Mouse (Mus musculus): ENCODE data around the gene Mks1. TPM values are rescaled to one million over a fixed set of nuclear protein-coding genes. Genes with fewer than 3 reads are reported as not detected.

Gene Mks1
- polyA plus RNA-seq, 1 experiment from 2014 or later, result 21.3 TPM

- WGBS, result 45% methylated on average over 5 of the region's 5 CpGs
- peaks cover 16% of the 10 kb centered on the region for H3K4me1 ChIP-seq
- no peak for ATAC-seq (ENCODE audit: low FRiP score, low read depth)
Measured at GRCm38 (mm10) chr11:87883493-87883892, 30.5 kb downstream of the Mks1 start.

GRCm38 (mm10) chr11:87884856-87885255 lies 31.8 kb downstream of the Mks1 start:
- Histone ChIP-seq H3K4me1 (peaks cover 6% of the 10 kb centered on the region), H3K4me2 (replicated peaks) (no peak overlapping the region), H3K27ac (no peak overlapping the region), H3K4me3 (no peak overlapping the region), H3K9me3 (no peaks in the 10 kb centered on the region), H3K9ac (no peak overlapping the region), H3K36me3 (no peaks in the 10 kb centered on the region), H3K27me3 (no peaks in the 10 kb centered on the region)
- WGBS, result 71% methylated on average over 5 of the region's 5 CpGs
- no peak for ATAC-seq (ENCODE audit: low FRiP score, low read depth)

More at GRCm38 (mm10) chr11:87883493-87883892, 30.5 kb downstream of the Mks1 start:
- no peak overlapping the region for H3K27ac ChIP-seq
- H3K36me3 ChIP-seq, result no peaks in the 10 kb centered on the region
- no peak overlapping the region for H3K4me2 ChIP-seq (replicated peaks)
- no peaks in the 10 kb centered on the region for H3K27me3 ChIP-seq
- H3K4me3 ChIP-seq, result no peak overlapping the region
- no peak overlapping the region for H3K9ac ChIP-seq
- no peaks in the 10 kb centered on the region for H3K9me3 ChIP-seq

DNA sequence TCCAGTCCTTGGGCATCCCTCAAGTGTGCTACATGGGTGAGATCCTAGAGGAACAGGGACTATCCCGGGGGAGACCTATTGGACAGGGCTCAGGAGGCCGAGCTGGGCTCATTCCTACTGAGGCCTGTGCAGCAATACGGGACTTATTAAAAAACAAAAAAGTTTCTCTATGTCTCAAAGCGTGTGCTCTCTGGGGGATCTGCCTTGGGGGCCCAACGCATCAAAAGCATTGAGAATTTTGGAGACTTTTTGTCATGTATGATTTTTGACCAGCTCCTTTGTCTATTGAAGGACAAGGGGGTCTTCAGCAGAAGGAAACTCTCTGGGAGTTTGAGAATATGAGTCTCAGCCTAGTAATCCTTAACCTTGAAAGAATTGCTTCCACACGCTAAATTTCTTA lies 39.2 kb downstream of the Mks1 start, which contains the start of gene Olfr462:
Gene Olfr462 (minus strand): TSS at position 101 of the 400 bp plus-strand sequence.
- no peak for ATAC-seq (ENCODE audit: low FRiP score, low read depth)
- Histone ChIP-seq H3K27ac (no peak within 1 kb of the TSS), H3K4me1 (no peaks in the 10 kb centered on the region), H3K9ac (no peak within 1 kb of the TSS), H3K4me2 (replicated peaks) (no peak within 1 kb of the TSS), H3K9me3 (no peaks in the 10 kb centered on the region), H3K36me3 (no peaks in the 10 kb centered on the region), H3K4me3 (no peak within 1 kb of the TSS), H3K27me3 (no peaks in the 10 kb centered on the region)
- 88% methylated on average over 6 of the region's 6 CpGs for WGBS

DNA sequence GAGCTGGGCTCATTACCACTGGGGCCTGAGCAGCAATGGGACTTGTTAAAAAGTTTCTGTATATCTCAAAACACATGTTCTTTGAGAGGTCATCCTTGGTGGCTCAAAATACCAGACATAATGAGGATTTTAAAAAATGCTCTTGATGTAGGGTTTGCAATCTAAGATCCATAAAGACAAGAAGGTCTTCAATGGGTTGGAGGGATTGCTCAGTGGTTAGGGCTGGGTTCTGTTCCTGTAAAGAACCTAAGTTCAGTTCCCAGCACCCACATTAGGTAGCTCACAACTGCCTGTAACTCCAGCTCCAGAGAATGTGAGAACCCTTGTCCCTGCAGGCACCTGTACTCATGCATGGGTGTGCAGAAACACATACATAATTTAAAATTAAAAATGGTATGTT lies 44.3 kb downstream of the Mks1 start, which contains the start of gene Olfr463:
Gene Olfr463 (minus strand): TSS at position 101 of the 400 bp plus-strand sequence.
- H3K27ac ChIP-seq, result no peak within 1 kb of the TSS
- no peak within 1 kb of the TSS for H3K4me2 ChIP-seq (replicated peaks)
- H3K9ac ChIP-seq, result no peak within 1 kb of the TSS
- H3K36me3 ChIP-seq, result no peaks in the 10 kb centered on the region
- H3K4me1 ChIP-seq, result 0 out of 2 replicates have a peak, but pooled peaks cover 3% of the 10 kb centered on the region
- no peak for ATAC-seq (ENCODE audit: low FRiP score, low read depth)
- H3K4me3 ChIP-seq, result no peak within 1 kb of the TSS
- H3K9me3 ChIP-seq, result no peaks in the 10 kb centered on the region
- peaks cover 4% of the 10 kb centered on the region; the same call in 1 of the 2 replicates for H3K27me3 ChIP-seq

- H3K9me3 ChIP-seq, result no peaks in the 10 kb centered on the region
- no peak overlapping the region for H3K27ac ChIP-seq
- no peak overlapping the region for H3K4me3 ChIP-seq
- no peak overlapping the region for H3K4me2 ChIP-seq (replicated peaks)
- WGBS, result 70% methylated on average over 3 of the region's 3 CpGs
- no peak overlapping the region for H3K9ac ChIP-seq
- ATAC-seq (ENCODE audit: low FRiP score, low read depth), result no peak
- no peaks in the 10 kb centered on the region for H3K4me1 ChIP-seq
- no peaks in the 10 kb centered on the region for H3K27me3 ChIP-seq
- no peaks in the 10 kb centered on the region for H3K36me3 ChIP-seq
Measured at GRCm38 (mm10) chr11:87904331-87904730, 51.3 kb downstream of the Mks1 start.

Other genes with a start within 250 kb of the Mks1 start
- 0.29 and 0.42 TPM in 2 replicates for gene Hsf5, start 236.1 kb upstream of the Mks1 start, polyA plus RNA-seq (2015; fragmentation: Nextera tagmentation; extraction: Ambion mirVana)
- gene Rnf43, start 190.5 kb upstream of the Mks1 start, polyA plus RNA-seq (2015; fragmentation: Nextera tagmentation; extraction: Ambion mirVana), result 3.2 and 4.2 TPM in 2 replicates
- gene Supt4a, start 115.7 kb upstream of the Mks1 start, polyA plus RNA-seq (2015; fragmentation: Nextera tagmentation; extraction: Ambion mirVana), result 159 and 167 TPM in 2 replicates
- gene Tspoap1, start 92.7 kb upstream of the Mks1 start, polyA plus RNA-seq (2015; fragmentation: Nextera tagmentation; extraction: Ambion mirVana), result 2.3 and 2.7 TPM in 2 replicates
- gene Mpo, start 59.6 kb upstream of the Mks1 start, polyA plus RNA-seq (2015; fragmentation: Nextera tagmentation; extraction: Ambion mirVana), result 1.0 and 2.1 TPM in 2 replicates
- 0.06 TPM in 2 replicates for gene Lpo, start 24.9 kb upstream of the Mks1 start, polyA plus RNA-seq (2015; fragmentation: Nextera tagmentation; extraction: Ambion mirVana)
- 0.67 and 0.89 TPM in 2 replicates for gene Epx, start 22.3 kb downstream of the Mks1 start, polyA plus RNA-seq (2015; fragmentation: Nextera tagmentation; extraction: Ambion mirVana)
- not detected in 2 replicates for gene Olfr462, start 39.1 kb downstream of the Mks1 start, polyA plus RNA-seq (2015; fragmentation: Nextera tagmentation; extraction: Ambion mirVana)
- not detected in 2 replicates for gene Olfr463, start 44.2 kb downstream of the Mks1 start, polyA plus RNA-seq (2015; fragmentation: Nextera tagmentation; extraction: Ambion mirVana)
- not detected in 2 replicates for gene Olfr464, start 67.8 kb downstream of the Mks1 start, polyA plus RNA-seq (2015; fragmentation: Nextera tagmentation; extraction: Ambion mirVana)
- gene Dynll2, start 134.3 kb downstream of the Mks1 start, polyA plus RNA-seq (2015; fragmentation: Nextera tagmentation; extraction: Ambion mirVana), result 16.7 and 18.9 TPM in 2 replicates
- 340 and 357 TPM in 2 replicates for gene Srsf1, start 194.2 kb downstream of the Mks1 start, polyA plus RNA-seq (2015; fragmentation: Nextera tagmentation; extraction: Ambion mirVana)
- 46.8 and 48.9 TPM in 2 replicates for gene Vezf1, start 215.1 kb downstream of the Mks1 start, polyA plus RNA-seq (2015; fragmentation: Nextera tagmentation; extraction: Ambion mirVana)
- gene Cuedc1, start 244.8 kb downstream of the Mks1 start, polyA plus RNA-seq (2015; fragmentation: Nextera tagmentation; extraction: Ambion mirVana), result 37.2 and 37.7 TPM in 2 replicates